Mouse (Mus musculus): ENCODE results near the gene Cenpx.

Gene Cenpx

GRCm38 (mm10) chr11:120723509-120723908, 10.0 kb upstream of the Cenpx start:
- DNase-seq (ENCODE audit: low spot score in 2 of 2) = no peak

- DNase-seq (ENCODE audit: low spot score in 2 of 2) = no peak
These were observed 9.3 kb upstream of the Cenpx start for GRCm38 (mm10) chr11:120722761-120723382.

- DNase-seq (ENCODE audit: low spot score in 2 of 2) = no peak
These were observed 8.6 kb upstream of the Cenpx start for GRCm38 (mm10) chr11:120722067-120722630.

GRCm38 (mm10) chr11:120721124-120722066, 7.9 kb upstream of the Cenpx start, which contains the start of gene Rac3:
Rac3 (plus strand) TSS chr11:120721470.
- DNase-seq (ENCODE audit: low spot score in 2 of 2) = peak in 1 of 2 experiments; percentile 35

GRCm38 (mm10) chr11:120720450-120720849, 6.9 kb upstream of the Cenpx start:
- DNase-seq (ENCODE audit: low spot score in 2 of 2) = peak; percentile 80 to 89

GRCm38 (mm10) chr11:120719841-120720376, 6.4 kb upstream of the Cenpx start:
- DNase-seq (ENCODE audit: low spot score in 2 of 2) = no peak

- DNase-seq (ENCODE audit: low spot score in 2 of 2) = no peak
These were observed 5.7 kb upstream of the Cenpx start for GRCm38 (mm10) chr11:120719242-120719641.

- no peak for DNase-seq (ENCODE audit: low spot score in 2 of 2)
These were observed 1.6 kb upstream of the Cenpx start for GRCm38 (mm10) chr11:120715131-120715530.

GRCm38 (mm10) chr11:120714546-120714945, 1.0 kb upstream of the Cenpx start:
- no peak for DNase-seq (ENCODE audit: low spot score in 2 of 2)

GRCm38 (mm10) chr11:120712771-120713568, 568 bp downstream of the Cenpx start:
- DNase-seq (ENCODE audit: low spot score in 2 of 2) = peak; percentile 27 to 51

GRCm38 (mm10) chr11:120711980-120712604, 1.4 kb downstream of the Cenpx start:
- no peak for DNase-seq (ENCODE audit: low spot score in 2 of 2)

GRCm38 (mm10) chr11:120710672-120711071, 2.9 kb downstream of the Cenpx start:
- no peak for DNase-seq (ENCODE audit: low spot score in 2 of 2)

- no peak for DNase-seq (ENCODE audit: low spot score in 2 of 2)
These were observed 4.0 kb downstream of the Cenpx start for GRCm38 (mm10) chr11:120709551-120709950.

GRCm38 (mm10) chr11:120707969-120708368, 5.6 kb downstream of the Cenpx start:
- DNase-seq (ENCODE audit: low spot score in 2 of 2) = no peak

- DNase-seq (ENCODE audit: low spot score in 2 of 2) = no peak
These were observed 6.3 kb downstream of the Cenpx start for GRCm38 (mm10) chr11:120707225-120707624.

GRCm38 (mm10) chr11:120706120-120706519, 7.4 kb downstream of the Cenpx start:
- DNase-seq (ENCODE audit: low spot score in 2 of 2) = no peak

- DNase-seq (ENCODE audit: low spot score in 2 of 2) = no peak
These were observed 8.8 kb downstream of the Cenpx start for GRCm38 (mm10) chr11:120704486-120705325.

GRCm38 (mm10) chr11:120703696-120704454, 9.7 kb downstream of the Cenpx start:
- no peak for DNase-seq (ENCODE audit: low spot score in 2 of 2)

GRCm38 (mm10) chr11:120697741-120698140, 15.8 kb downstream of the Cenpx start:
- DNase-seq (ENCODE audit: low spot score in 2 of 2) = no peak

All from spleen, postnatal 14 days (tissue).